Mouse (Mus musculus) heart, adult 2 months (tissue): ENCODE measurements around the gene Runx2. TPM values are rescaled to one million over a fixed set of nuclear protein-coding genes. Genes with fewer than 3 reads are reported as not detected.
A peak's percentile ranks its signal among the peaks of the same experiment; 100 is the strongest.

Experiments used
- DNase-seq, 2 experiments: peaks; one replicate each; pipeline ENCODE4 v3.0.0; 2021
- H3K27ac ChIP-seq: fragments of 200-600 bp; 2 replicates; pipeline ENCODE4 v1.8.1; 2022
- H3K27me3 ChIP-seq: fragments of 200-500 bp; 2 replicates; pipeline ENCODE4 v1.6.1; 2012; ENCODE audit warnings: mild to moderate bottlenecking, low read length, inconsistent platforms, mixed read lengths; ENCODE audit not compliant: control insufficient read depth, insufficient read depth
- H3K36me3 ChIP-seq: fragments of 200-500 bp; 2 replicates; pipeline ENCODE4 v1.6.1; 2012; ENCODE audit warnings: low read length, inconsistent platforms; ENCODE audit not compliant: control insufficient read depth, insufficient read depth
- H3K4me1 ChIP-seq: fragments of 200-500 bp; 2 replicates; pipeline ENCODE4 v1.6.1; 2011; ENCODE audit warnings: low read length; ENCODE audit not compliant: control insufficient read depth, insufficient read depth
- H3K4me3 ChIP-seq: fragments of 200-600 bp; 2 replicates; pipeline ENCODE4 v1.8.1; 2022
- H3K79me2 ChIP-seq: fragments of 200-500 bp; replicated peaks from 2 replicates; pipeline ENCODE4 v1.6.1; 2012; ENCODE audit warnings: mild to moderate bottlenecking, inconsistent platforms, low read length, moderate library complexity, mixed read lengths; ENCODE audit not compliant: control insufficient read depth, insufficient read depth
- H3K9ac ChIP-seq: fragments of 200-500 bp; 2 replicates; pipeline ENCODE4 v1.6.1; 2012; ENCODE audit warnings: low read depth, mild to moderate bottlenecking, control low read depth, inconsistent platforms, low read length, mixed read lengths
- CTCF ChIP-seq: fragments of 200-600 bp; IDR thresholded peaks from 2 replicates; pipeline ENCODE4 v1.8.1; 2022; ENCODE audit warnings: antibody characterized with exemption, mild to moderate bottlenecking, moderate library complexity
- EP300 ChIP-seq: fragments of 200-500 bp; IDR thresholded peaks from 2 replicates; pipeline ENCODE4 v1.6.1; 2011; ENCODE audit warnings: low read depth, low read length, control low read depth; ENCODE audit not compliant: insufficient read depth
- POLR2A ChIP-seq: fragments of 200-500 bp; IDR thresholded peaks from 2 replicates; pipeline ENCODE4 v1.6.1; 2011; ENCODE audit warnings: mild to moderate bottlenecking, low read depth, low read length, control low read depth; ENCODE audit not compliant: insufficient read depth
- WGBS: fragments of 180-500 bp; shearing (Covaris S2); methylation state at CpG from one replicate; pipeline ENCODE4 v1.1.7; 2018; 5-methylcytosine and 5-hydroxymethylcytosine counted together
- intact Hi-C: fragments of 180-260 bp; cut with DNase I; formaldehyde crosslinking; loops from one replicate; pipeline ENCODE4 v1.15.1; 2025
- polyA plus RNA-seq: library from polyadenylated mRNA; depleted of rRNA; stranded (reverse); fragments of >200 nt; gene quantifications from 2 replicates; pipeline ENCODE4 v1.2.3, GENCODE M21; 2012
- total RNA-seq, 2 experiments: library from RNA; stranded (reverse); gene quantifications; 2 replicates each; pipeline ENCODE4 v1.2.3; 2021

The Runx2 gene
- total and polyA plus RNA-seq, 3 experiments = 0.41 to 0.76 (median 0.57) TPM

- H3K27me3 ChIP-seq = no peaks in the 10 kb centered on the region
- no peak overlapping the region for H3K27ac ChIP-seq
- H3K9ac ChIP-seq = no peak overlapping the region
- DNase-seq = no peak
- no peaks in the 10 kb centered on the region for H3K4me1 ChIP-seq
- WGBS = 52% methylated on average over 4 of the region's 4 CpGs
- intact Hi-C loops = no loop called here
- TF ChIP-seq CTCF = no peak
- no peak for TF ChIP-seq POLR2A
- no peak for TF ChIP-seq EP300
- H3K4me3 ChIP-seq = no peak overlapping the region
- H3K36me3 ChIP-seq = no peaks in the 10 kb centered on the region
- no peaks in the 10 kb centered on the region for H3K79me2 ChIP-seq
These were observed 286.0 kb downstream of the Runx2 start for GRCm38 (mm10) chr17:44528617-44529016.

GRCm38 (mm10) chr17:44524146-44524545 lies 290.5 kb downstream of the Runx2 start:
- 78% methylated on average over 1 of the region's 1 CpGs for WGBS
- H3K4me1 ChIP-seq = no peaks in the 10 kb centered on the region
- H3K4me3 ChIP-seq = no peak overlapping the region
- H3K79me2 ChIP-seq = no peaks in the 10 kb centered on the region
- H3K9ac ChIP-seq = no peak overlapping the region
- no peak overlapping the region for H3K27ac ChIP-seq
- intact Hi-C loops = no loop called here
- no peak for DNase-seq
- TF ChIP-seq CTCF = no peak
- no peak for TF ChIP-seq POLR2A
- TF ChIP-seq EP300 = no peak
- H3K27me3 ChIP-seq = no peaks in the 10 kb centered on the region
- no peaks in the 10 kb centered on the region for H3K36me3 ChIP-seq

- 57% methylated on average over 5 of the region's 5 CpGs for WGBS
- no peaks in the 10 kb centered on the region for H3K79me2 ChIP-seq
- TF ChIP-seq POLR2A = no peak
- TF ChIP-seq EP300 = no peak
- no peak for TF ChIP-seq CTCF
- DNase-seq = peak; percentile 9 to 28
- no peak overlapping the region for H3K9ac ChIP-seq
- H3K4me3 ChIP-seq = no peak overlapping the region
- H3K27me3 ChIP-seq = no peaks in the 10 kb centered on the region
- no peak overlapping the region for H3K27ac ChIP-seq
- H3K36me3 ChIP-seq = no peaks in the 10 kb centered on the region
- intact Hi-C loops = no loop called here
- H3K4me1 ChIP-seq = no peaks in the 10 kb centered on the region
These were observed 291.7 kb downstream of the Runx2 start for GRCm38 (mm10) chr17:44522906-44523305.

GRCm38 (mm10) chr17:44520122-44521075 lies 294.2 kb downstream of the Runx2 start:
- Histone ChIP-seq H3K27ac (no peak overlapping the region), H3K9ac (no peak overlapping the region), H3K36me3 (no peaks in the 10 kb centered on the region), H3K79me2 (no peaks in the 10 kb centered on the region), H3K4me3 (no peak overlapping the region), H3K27me3 (no peaks in the 10 kb centered on the region), H3K4me1 (no peaks in the 10 kb centered on the region)
- DNase-seq = no peak
- TF ChIP-seq EP300 = no peak
- no peak for TF ChIP-seq CTCF
- TF ChIP-seq POLR2A = no peak
- WGBS = 76% methylated on average over 11 of the region's 11 CpGs
- intact Hi-C loops = no loop called here

GRCm38 (mm10) chr17:44519356-44519755 lies 295.2 kb downstream of the Runx2 start:
- no peak for TF ChIP-seq EP300
- no peak for TF ChIP-seq CTCF
- TF ChIP-seq POLR2A = no peak
- no peak overlapping the region for H3K27ac ChIP-seq
- H3K9ac ChIP-seq = no peak overlapping the region
- WGBS = 64% methylated on average over 3 of the region's 3 CpGs
- no peak for DNase-seq
- no peaks in the 10 kb centered on the region for H3K27me3 ChIP-seq
- no peaks in the 10 kb centered on the region for H3K4me1 ChIP-seq
- intact Hi-C loops = no loop called here
- no peak overlapping the region for H3K4me3 ChIP-seq
- no peaks in the 10 kb centered on the region for H3K36me3 ChIP-seq
- no peaks in the 10 kb centered on the region for H3K79me2 ChIP-seq

GRCm38 (mm10) chr17:44518156-44518555 lies 296.4 kb downstream of the Runx2 start:
- Histone ChIP-seq H3K27me3 (no peaks in the 10 kb centered on the region), H3K9ac (no peak overlapping the region), H3K79me2 (no peaks in the 10 kb centered on the region), H3K4me3 (no peak overlapping the region), H3K27ac (no peak overlapping the region), H3K4me1 (no peaks in the 10 kb centered on the region), H3K36me3 (no peaks in the 10 kb centered on the region)
- no peak for TF ChIP-seq POLR2A
- TF ChIP-seq CTCF = no peak
- TF ChIP-seq EP300 = no peak
- 92% methylated on average over 6 of the region's 6 CpGs for WGBS
- no peak for DNase-seq
- intact Hi-C loops = no loop called here
